Comparison of ENCODE assay signal across 10 mouse cellular contexts in genomic region chr15:100735095-100735952, GRCm38 (mm10). TPM values are rescaled to one million over a fixed set of nuclear protein-coding genes. Genes with fewer than 3 reads are reported as not detected.
DNase-seq lines count a peak whose midpoint lies in the region; ATAC-seq and TF ChIP-seq lines count a peak whose summit lies in the region.
"Had no signal": no experiment of that assay in that cellular context is flagged by ENCODE, and none has a peak within 500 bp of the region (broad histone marks: within the 10 kb centered on the region; RNA-seq: fewer than 3 reads in every experiment).

No protein-coding gene starts in this region.

- no peak overlapping the region for H3K9ac ChIP-seq in heart, embryonic 11.5 days (ENCODE audit: low read depth, low read length)
- no peak overlapping the region for H3K9ac ChIP-seq in forebrain, embryonic 12.5 days
- H3K9ac ChIP-seq: forebrain, postnatal 0 days had no signal

- no peak overlapping the region for H3K27ac ChIP-seq in heart, embryonic 11.5 days (ENCODE audit: low read depth, low read length)
- H3K27ac ChIP-seq in small intestine, adult 2 months (ENCODE audit: insufficient read depth, low read depth, low read length): peak overlapping the region; percentile 62
- H3K27ac ChIP-seq in forebrain, embryonic 12.5 days: no peak overlapping the region

- H3K9me3 ChIP-seq in heart, embryonic 11.5 days (replicated peaks; ENCODE audit: control insufficient read depth, low read length): no peaks in the 10 kb centered on the region
- H3K9me3 ChIP-seq in forebrain, embryonic 12.5 days: no peaks in the 10 kb centered on the region

- no peak for TF ChIP-seq POLR2A in small intestine, adult 2 months (IDR thresholded peaks at IDR 0.05; ENCODE audit: low read depth, low read length)

- ATAC-seq in heart, embryonic 11.5 days (replicated peaks; ENCODE audit: insufficient number of reproducible peaks, low FRiP score, low TSS enrichment): no peak
- peak; percentile 82 for ATAC-seq in erythroblast, adult 5-6 weeks (replicated peaks; ENCODE audit: low FRiP score, poor library complexity, severe bottlenecking)
- no peak for ATAC-seq in forebrain, embryonic 12.5 days (ENCODE audit: low FRiP score)
- ATAC-seq: forebrain, postnatal 0 days had no signal

- H3K36me3 ChIP-seq in heart, embryonic 11.5 days (ENCODE audit: control insufficient read depth, insufficient read depth, low read length): no peaks in the 10 kb centered on the region
- H3K36me3 ChIP-seq in small intestine, adult 2 months (ENCODE audit: control insufficient read depth, insufficient read depth, low read length): no peaks in the 10 kb centered on the region
- no peaks in the 10 kb centered on the region for H3K36me3 ChIP-seq in forebrain, embryonic 12.5 days (replicated peaks)

- no peak overlapping the region for H3K4me2 ChIP-seq in heart, embryonic 11.5 days
- no peak overlapping the region for H3K4me2 ChIP-seq in forebrain, embryonic 12.5 days

- peak; percentile 26 to 32 for DNase-seq in heart, postnatal 14 days
- DNase-seq in thymus, postnatal 4 days: peak; percentile 17
- DNase-seq in thymus, postnatal 36 days: no peak
- DNase-seq in kidney, postnatal 36 days: no peak
- DNase-seq: forebrain, postnatal 0 days; kidney, adult 18-20 months had no signal

- intact Hi-C loops in heart, postnatal 14 days (cut with DNase I): no loop called here

- peaks cover 9% of the 10 kb centered on the region for H3K27me3 ChIP-seq in heart, embryonic 11.5 days (ENCODE audit: control insufficient read depth, insufficient read depth, low read length)
- no peaks in the 10 kb centered on the region for H3K27me3 ChIP-seq in small intestine, adult 2 months (ENCODE audit: control insufficient read depth, insufficient read depth, low read length)
- peaks cover 19% of the 10 kb centered on the region for H3K27me3 ChIP-seq in forebrain, embryonic 12.5 days

- 80% methylated on average over 14 of the region's 15 CpGs for WGBS in heart, embryonic 11.5 days (ENCODE audit: insufficient replicate concordance)
- WGBS in small intestine, adult 2 months: 44% methylated on average over 14 of the region's 15 CpGs
- WGBS in forebrain, embryonic 12.5 days: 86% methylated on average over 14 of the region's 15 CpGs

- H3K4me3 ChIP-seq in heart, embryonic 11.5 days (ENCODE audit: low read depth, low read length): no peak overlapping the region
- no peak overlapping the region for H3K4me3 ChIP-seq in small intestine, adult 2 months (ENCODE audit: low read depth, low read length)
- H3K4me3 ChIP-seq in forebrain, embryonic 12.5 days (replicated peaks): no peak overlapping the region

- TF ChIP-seq CTCF in small intestine, adult 2 months (IDR thresholded peaks at IDR 0.05; ENCODE audit: extremely low read depth, insufficient read length, insufficient replicate concordance, low read depth, low read length): no peak

- 0 out of 2 replicates have a peak, but pooled peaks cover 3% of the 10 kb centered on the region for H3K4me1 ChIP-seq in heart, embryonic 11.5 days (ENCODE audit: control insufficient read depth, insufficient read depth, low read length)
- peaks cover 37% of the 10 kb centered on the region; the same call in 1 of the 2 replicates for H3K4me1 ChIP-seq in small intestine, adult 2 months (ENCODE audit: control insufficient read depth, insufficient read depth, insufficient read length, low read length)
- H3K4me1 ChIP-seq in forebrain, embryonic 12.5 days: no peaks in the 10 kb centered on the region

RNA-seq across cellular contexts. Expression of gene Galnt6, which starts 6.1 kb away (rescaled TPM):
- 1 to 10 TPM; 1.5 to 1.8 TPM for total RNA-seq in heart, postnatal 14 days (2021)
- polyA plus RNA-seq in heart, embryonic 11.5 days (2014; fragmentation: Nextera tagmentation; extraction: Ambion mirVana): 0.11 and 0.17 TPM in 2 replicates
- total RNA-seq in erythroblast, adult 5-6 weeks (2015; ENCODE audit: low replicate concordance): 3.6 and 4.0 TPM in 2 replicates
- total RNA-seq in erythroblast, adult 5-6 weeks (2017; ENCODE audit: low replicate concordance): 4.5 and 4.9 TPM in 2 replicates
- 35.2 and 73.0 TPM in 2 replicates for polyA plus RNA-seq in small intestine, adult 2 months (2012; rRNA removed)
- 0.05 TPM in 1 of 2 replicates, not detected in the other for polyA plus RNA-seq in forebrain, embryonic 12.5 days (2016; fragmentation: Nextera tagmentation; extraction: Ambion mirVana)

RNA-seq across cellular contexts. Expression of gene Slc4a8, which starts 26.2 kb away (rescaled TPM):
- total RNA-seq in heart, postnatal 14 days (2021): 1 to 10 TPM; 4.4 to 6.9 TPM
- polyA plus RNA-seq in heart, embryonic 11.5 days (2014; fragmentation: Nextera tagmentation; extraction: Ambion mirVana): 1.9 and 2.0 TPM in 2 replicates
- total RNA-seq in erythroblast, adult 5-6 weeks (2015; ENCODE audit: low replicate concordance): under 0.01 and 1.3 TPM in 2 replicates
- total RNA-seq in erythroblast, adult 5-6 weeks (2017; ENCODE audit: low replicate concordance): 0.09 and 0.42 TPM in 2 replicates
- 0.51 and 0.98 TPM in 2 replicates for polyA plus RNA-seq in small intestine, adult 2 months (2012; rRNA removed)
- 18.6 and 19.5 TPM in 2 replicates for polyA plus RNA-seq in forebrain, embryonic 12.5 days (2016; fragmentation: Nextera tagmentation; extraction: Ambion mirVana)

RNA-seq across cellular contexts. Expression of gene Cela1, which starts 47.6 kb away (rescaled TPM):
- 1 to 10 TPM in 1 of 2 experiments, under 1 TPM in 1; 0.51 to 1.1 TPM for total RNA-seq in heart, postnatal 14 days (2021)
- 1.6 and 2.2 TPM in 2 replicates for polyA plus RNA-seq in heart, embryonic 11.5 days (2014; fragmentation: Nextera tagmentation; extraction: Ambion mirVana)
- 31.3 and 37.1 TPM in 2 replicates for total RNA-seq in erythroblast, adult 5-6 weeks (2015; ENCODE audit: low replicate concordance)
- total RNA-seq in erythroblast, adult 5-6 weeks (2017; ENCODE audit: low replicate concordance): 12.3 and 20.9 TPM in 2 replicates
- polyA plus RNA-seq in small intestine, adult 2 months (2012; rRNA removed): 55.9 and 26,246 TPM in 2 replicates
- not detected in 2 replicates for polyA plus RNA-seq in forebrain, embryonic 12.5 days (2016; fragmentation: Nextera tagmentation; extraction: Ambion mirVana)

Comparison
In these comparisons a context has a peak if more than half of its experiments do, and no peak if none do; other contexts are left out.
1. DNase-seq: peak in heart, postnatal 14 days (2 of 2) and thymus, postnatal 4 days (single experiment); none in thymus, postnatal 36 days (0 of 2) and kidney, postnatal 36 days (0 of 2).
2. RNA of gene Galnt6, which starts 6.1 kb away (polyA plus RNA-seq): 35.2 to 73.0 TPM in small intestine, adult 2 months; 0.11 to 0.17 TPM in heart, embryonic 11.5 days and 0.05 TPM in forebrain, embryonic 12.5 days; every median in the first group is over 10 times any median in the second.
3. RNA of gene Cela1, which starts 47.6 kb away (polyA plus RNA-seq): 55.9 to 26,246 TPM in small intestine, adult 2 months; 1.6 to 2.2 TPM in heart, embryonic 11.5 days and not detected in forebrain, embryonic 12.5 days; every median in the first group is over 10 times any median in the second.